Mouse (Mus musculus) CD4-positive helper T cell, adult 2 months (primary cell): ENCODE data around the gene Actr8.

Experiments used
- DNase-seq: peaks from one replicate; pipeline ENCODE4 v3.0.0-alpha.2; 2012; ENCODE audit warnings: low read depth, missing footprints, low spot score

Gene Actr8

DNA sequence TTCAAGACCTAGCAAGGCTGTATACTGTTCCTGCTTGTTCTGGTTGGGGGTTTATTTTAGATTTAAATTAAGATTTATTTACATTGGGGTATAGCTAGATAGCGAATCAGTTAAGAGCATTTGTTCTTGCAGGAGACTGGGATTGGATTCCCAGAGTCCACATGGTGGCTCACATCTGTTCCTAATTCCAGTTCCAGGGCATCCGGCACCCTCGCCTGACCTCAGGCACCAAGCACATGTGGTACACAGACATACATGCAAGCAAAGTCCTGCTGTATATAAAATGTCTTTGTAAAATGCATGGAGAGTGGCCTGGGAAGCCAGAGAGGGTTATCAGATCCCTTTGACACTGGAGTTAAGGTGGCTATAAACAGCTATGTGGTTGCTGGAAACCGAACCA lies 16.8 kb downstream of the Actr8 start:
- DNase-seq = no peak

DNA sequence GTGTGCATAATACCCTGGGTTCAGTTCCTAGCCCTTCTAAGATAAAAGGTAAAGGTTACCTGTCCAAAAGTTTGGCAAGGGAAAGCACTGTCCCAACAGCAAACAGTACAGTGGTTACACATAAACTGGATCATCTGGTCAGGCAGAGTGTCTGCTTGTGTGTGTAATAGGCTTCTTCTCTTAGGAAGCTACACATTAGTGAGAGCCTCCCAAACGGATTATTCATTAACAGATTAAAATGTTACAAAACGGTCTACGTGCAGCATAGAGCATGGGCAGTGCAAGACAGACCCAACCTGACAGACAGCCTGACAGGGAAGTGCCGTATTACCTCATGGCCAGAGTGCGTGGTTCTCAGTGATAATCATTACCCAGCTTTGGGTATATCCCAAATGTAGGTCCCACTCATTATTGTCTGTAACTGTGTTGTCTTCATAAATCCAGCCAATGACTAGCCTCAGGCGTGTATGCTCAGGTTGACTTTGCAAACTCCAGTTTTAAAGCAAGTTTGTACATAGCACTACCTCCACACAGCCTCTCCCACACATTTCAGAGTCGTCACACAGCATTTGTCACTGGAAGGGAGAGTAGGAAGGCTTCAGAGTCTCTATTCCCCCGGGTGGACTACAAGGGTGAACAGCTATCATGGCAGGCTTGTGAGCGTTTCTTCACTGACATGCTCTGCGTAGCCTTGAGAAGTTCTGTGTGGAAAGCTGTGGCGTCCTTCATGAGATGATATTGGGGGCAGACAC lies 18.0 kb downstream of the Actr8 start:
- no peak for DNase-seq

DNA sequence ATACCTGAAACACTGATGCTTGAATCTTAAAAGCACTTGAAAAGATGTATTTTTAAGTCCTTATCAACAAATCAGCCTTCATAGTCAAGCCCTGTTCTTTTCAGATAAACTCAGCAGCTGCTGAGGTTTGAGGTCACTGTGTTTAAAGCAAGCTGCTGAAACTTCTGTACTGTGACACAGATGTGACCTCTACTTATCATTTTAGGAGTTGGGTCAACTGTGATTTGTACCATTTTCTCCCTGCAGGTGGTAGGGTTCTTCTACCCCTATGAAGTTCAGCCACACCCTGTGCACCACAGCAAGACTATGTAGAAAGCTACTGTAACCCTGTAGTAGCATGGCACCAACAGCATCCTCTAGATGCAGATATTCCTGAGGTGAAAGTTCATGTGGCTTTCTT lies 19.2 kb downstream of the Actr8 start:
- no peak for DNase-seq

DNA sequence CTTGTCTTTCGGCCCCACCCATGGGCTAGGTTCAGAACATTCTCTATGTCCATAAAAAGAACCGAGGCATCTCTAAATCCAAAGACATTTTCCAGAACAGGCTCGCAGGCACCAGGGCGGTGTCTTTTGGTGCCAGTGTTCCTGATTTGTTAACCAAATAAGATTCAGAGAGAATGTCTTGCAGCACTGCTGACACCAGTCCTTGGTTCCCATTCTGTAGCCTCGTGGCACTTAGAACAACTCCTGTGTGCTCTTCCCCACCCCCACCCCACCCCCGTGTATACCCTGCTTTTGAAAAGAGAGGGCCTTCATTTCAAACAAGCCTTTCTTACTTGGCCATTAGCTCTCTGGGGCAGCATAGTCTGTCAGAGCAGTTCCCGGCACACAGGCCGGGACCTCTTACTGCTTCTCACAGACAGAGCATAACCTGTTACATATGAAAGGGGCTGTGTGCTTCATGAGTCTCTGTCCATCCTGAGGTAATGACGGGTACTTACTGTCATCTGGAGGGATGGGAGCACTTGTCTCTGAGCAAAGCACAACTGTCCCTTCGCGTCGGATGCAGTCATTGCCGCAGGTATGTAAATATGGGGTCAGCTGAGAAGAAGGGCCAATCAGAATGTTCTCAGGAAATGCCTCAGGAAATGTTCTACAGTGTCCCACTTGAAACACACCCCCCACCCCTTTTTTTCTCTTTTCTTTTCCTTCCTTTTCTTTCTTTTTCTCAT lies 20.8 kb downstream of the Actr8 start:
- DNase-seq = no peak

DNA sequence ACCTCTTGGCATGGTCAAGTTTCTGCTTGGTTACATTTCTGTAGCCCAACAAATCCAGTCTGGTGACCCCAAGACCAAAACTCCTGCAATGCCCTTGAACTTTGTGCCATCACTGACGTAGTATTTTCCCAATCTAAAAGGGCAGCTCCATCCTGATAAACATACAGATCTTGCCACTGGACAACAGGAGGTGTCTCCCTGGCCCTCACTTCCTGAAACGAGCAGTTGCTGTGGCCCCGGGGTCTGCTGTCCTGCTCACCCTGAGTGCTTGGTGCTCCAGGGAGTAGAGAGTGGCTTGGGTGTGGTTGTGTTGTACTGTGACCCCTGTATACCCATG lies 21.3 kb downstream of the Actr8 start:
- DNase-seq = no peak

DNA sequence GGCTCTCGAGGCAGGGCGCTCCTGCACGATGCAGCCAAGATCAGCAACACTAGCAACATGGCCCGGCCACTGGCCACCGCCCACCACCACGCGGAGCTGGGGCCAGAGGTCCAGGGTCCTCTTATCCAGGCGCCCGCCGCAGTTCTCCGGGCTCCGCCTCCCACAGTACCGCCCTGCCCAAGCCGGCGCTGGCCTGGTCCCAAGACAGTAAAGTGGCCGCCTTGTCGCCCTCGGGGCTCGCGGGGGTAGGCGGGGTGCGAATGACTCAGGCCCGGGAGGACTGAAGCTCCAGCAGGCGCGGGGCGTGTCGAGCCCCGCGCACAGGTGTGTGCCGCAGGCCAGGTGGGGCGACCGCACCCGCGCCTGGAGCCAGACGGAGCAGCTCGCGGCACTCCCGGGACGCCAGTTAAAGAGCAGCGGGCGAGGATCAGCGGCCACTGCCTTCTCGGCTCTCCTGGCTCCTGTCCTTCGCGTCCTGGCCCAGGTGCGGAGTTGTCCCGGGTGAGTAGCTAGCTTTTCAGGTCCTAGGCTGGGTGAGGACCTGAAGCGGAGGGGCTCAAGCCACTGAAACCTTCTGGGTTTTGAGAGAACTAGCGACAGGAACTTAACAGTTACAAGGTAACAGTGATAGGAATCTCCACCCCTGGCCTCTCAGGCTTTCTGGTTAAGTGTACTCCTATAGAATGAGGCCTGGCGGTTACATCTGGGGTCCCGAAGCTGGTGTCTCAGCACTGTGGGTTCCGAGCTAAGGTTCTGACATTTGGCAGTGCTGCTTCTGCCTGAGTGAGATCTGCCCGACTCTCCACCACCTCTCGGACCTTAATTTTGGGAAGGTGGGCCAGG lies 30.8 kb downstream of the Actr8 start, which contains the start of the genes Il17rb and Chdh:
Gene Il17rb (minus strand): TSS at position 164 of the 843 bp plus-strand sequence.
Gene Chdh (plus strand): TSS at position 291 of the 843 bp plus-strand sequence.
- DNase-seq = peak; percentile 44

DNA sequence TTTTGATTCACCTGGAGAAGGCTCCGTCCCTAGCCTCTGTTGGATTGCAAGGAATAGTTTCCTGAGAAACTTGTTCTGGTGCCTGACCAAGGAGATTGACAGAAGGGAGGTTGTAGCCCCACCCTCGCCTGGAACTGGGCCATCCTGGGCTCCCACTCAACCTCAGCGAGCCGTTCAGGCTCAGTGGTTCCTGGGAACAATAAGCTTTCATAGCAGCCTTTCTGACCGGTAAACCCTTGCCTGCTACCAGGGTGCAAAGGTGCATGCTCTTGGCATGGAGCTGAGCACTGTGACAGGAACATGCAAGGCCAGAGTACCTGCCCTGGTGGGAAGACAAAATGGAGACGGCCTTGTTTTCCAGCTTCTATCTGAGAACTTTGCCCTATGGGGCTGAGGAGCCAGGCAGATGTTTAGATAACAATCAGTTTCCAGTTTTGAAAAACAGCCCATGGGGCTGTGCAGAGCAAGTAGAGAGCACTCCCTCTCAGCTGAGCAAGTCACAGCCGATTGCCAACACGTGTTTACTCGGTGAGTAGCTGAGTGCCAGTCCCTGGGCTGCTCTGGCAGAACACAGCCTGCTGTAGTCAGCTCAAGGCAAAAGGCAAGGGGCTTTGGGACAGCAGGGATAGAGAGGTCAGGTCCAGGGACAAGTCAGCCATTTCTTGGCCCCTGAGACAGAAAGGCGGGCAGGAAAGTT lies 31.9 kb downstream of the Actr8 start:
- DNase-seq = peak; percentile 32

DNA sequence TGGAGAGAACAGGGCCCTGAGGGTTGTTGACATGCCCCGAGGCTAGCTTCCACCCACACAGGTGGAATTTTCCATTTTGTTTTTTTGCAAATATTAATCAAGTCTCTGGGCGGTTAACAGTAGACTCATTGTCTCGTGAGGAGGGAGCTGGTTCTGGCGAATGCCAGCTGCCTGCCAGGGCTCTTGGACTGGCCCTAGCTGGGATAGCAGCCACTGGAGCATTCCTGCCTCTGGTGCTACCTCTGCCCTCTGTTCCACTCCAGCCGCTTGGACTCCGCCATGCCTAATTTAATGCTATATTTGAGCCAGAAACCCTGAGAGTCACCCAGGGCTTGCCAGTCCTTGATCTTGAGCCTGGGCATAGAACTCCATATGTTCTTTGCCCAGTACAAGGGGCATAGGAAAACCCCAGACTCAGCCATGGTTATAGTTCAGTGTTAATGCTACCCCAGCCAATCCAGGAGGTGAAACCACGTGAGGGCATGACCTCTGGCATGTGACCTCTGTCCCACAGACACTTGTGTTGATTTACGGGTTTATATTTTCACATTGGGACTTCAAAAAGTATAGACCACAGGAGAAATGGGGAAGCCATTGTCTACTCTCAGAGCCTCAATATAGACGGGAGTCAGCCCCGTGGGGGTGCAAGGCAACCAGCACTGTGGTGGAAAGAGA lies 33.9 kb downstream of the Actr8 start:
- peak; percentile 26 for DNase-seq

DNA sequence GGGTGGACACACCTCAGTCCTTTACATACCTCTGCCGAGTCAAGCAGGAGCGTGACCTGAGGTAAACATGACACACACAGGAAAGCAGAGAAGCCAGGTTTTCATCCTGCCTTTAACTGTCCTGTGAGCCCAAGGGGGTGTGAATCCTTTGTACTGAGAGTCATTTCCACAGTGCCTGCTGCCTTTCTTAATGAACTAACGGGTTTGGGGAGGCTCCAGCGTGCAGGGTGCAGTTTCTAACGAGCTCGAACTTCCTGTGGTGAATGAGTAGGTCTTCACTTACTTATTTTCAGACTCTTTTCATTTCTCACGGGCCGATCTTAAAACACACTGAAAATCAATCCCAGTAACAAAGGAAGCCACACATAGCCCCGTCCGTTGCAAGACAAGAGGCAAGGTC lies 36.4 kb downstream of the Actr8 start:
- peak; percentile 51 for DNase-seq

DNA sequence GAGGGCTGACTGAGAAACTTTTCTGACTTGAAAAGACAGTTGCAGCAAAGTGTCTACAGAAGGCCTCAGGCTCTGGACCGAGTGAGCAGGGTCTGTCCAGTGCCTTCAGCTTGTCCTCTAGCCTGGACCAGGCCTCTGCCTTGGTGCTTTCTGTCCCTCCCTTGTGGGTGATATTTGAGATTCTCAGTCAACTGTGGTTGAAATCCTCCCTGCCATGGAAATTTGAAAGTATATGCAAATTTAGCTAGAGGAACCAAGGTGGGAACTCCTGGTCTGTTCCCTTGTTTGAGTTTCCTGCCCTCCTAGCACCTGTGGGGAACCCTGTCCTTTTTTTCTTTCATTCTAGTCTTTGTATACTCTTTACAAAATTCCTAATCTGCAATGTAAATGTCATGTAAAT lies 36.9 kb downstream of the Actr8 start:
- no peak for DNase-seq

DNA sequence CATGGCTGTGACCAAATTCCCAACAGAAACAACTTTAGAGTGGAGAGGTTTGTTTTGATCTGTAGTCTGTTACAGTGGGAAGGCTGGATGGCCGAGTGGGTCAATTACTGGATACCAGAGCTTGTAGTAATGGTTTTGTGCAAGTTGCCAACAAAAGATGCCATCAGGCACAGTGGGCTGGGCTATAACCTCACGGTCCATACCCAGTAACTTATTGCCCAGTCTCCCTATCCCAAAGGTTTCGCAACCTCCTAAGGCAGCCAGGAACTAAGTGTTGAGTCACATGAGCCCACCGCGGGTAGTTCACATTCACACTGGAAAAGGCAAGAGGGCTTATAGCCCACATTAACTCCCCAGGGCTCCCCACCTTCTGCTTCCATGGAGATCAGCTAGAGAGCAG lies 38.5 kb downstream of the Actr8 start:
- no peak for DNase-seq

DNA sequence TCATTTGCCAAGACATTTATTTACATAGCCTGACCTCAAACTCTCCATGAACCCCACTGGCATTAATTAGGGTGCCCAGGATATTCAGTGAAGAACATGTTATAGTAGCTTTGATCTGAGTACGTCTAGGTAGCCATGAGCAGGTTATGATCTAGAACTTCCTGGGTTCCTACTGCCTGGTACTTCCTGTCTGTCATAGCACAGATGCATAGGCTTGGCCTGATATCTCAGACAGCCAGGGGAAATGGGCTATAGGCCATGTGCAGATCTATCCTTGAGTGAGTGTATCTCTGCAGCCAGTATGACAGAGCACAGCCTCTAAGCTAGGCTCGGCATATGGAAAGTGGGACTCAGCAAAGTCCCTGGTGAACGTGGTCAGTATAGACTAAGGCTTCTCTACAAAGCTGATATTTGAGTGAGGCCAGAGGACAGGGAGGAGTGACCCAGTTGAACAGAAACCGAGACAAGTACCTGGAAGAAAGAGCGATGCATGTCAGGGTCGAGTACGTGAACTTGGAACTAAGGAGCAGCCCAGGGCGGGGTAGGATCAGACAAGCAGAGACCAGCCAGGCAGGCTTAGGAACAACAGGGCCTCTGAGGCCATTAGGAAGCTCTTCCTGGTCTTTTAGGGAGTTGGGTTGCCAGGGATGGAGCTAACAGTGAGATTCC lies 39.8 kb downstream of the Actr8 start:
- DNase-seq = no peak

DNA sequence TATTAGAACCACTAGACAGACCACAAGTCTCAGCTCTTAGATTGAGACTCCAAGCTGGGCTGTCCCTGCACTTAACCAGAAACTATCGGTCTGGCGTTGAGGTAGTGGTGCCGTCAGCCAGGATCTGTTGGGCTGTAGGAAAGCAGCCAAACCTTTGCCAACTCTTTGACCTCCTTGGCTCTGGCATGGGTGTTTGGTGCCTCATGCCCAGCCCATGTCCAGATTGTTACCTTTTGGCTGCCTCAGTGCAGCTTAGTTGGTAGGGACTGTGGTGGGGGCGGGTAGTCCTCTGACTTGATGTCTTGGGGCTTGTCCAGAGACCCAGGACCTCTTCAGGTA lies 40.3 kb downstream of the Actr8 start:
- DNase-seq = no peak

DNA sequence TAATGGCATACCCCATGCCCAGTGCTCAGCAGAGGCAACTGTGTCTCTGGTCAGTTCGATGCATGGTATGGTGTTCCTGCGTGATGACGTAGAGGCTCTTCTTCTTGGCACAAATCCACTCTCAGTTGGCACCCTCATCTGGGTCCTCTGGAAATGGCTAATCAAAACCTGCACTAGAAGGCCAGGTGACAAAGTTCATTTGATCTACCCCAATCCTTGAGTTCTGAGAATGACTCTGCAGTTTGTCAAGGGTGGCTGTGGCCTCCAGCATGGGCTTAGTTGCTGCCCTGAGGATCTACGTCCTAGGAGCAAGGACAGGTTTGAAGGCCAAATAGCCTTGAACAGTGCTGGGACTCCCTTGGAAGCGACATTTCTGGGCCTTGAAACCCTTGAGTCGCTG lies 40.7 kb downstream of the Actr8 start:
- DNase-seq = no peak

DNA sequence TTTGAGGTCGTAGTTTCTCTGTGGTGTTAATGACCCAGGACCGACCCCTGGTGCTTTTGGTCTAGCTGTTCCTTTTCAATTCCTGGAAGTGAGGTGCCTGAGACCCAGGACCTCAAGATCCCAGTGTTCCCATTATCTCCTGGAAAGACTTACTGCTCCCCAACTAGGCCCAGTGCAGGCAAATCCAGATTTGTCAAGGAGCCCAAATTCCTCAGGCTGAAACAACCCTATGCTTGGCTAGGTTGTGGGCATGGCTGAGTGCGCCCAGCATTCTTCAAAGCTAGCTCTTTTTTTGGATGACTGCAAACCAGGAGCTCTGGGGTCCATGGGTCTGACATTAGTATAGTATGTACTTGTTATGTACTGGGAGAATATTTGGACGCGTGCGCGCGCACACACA lies 41.2 kb downstream of the Actr8 start:
- DNase-seq = no peak

DNA sequence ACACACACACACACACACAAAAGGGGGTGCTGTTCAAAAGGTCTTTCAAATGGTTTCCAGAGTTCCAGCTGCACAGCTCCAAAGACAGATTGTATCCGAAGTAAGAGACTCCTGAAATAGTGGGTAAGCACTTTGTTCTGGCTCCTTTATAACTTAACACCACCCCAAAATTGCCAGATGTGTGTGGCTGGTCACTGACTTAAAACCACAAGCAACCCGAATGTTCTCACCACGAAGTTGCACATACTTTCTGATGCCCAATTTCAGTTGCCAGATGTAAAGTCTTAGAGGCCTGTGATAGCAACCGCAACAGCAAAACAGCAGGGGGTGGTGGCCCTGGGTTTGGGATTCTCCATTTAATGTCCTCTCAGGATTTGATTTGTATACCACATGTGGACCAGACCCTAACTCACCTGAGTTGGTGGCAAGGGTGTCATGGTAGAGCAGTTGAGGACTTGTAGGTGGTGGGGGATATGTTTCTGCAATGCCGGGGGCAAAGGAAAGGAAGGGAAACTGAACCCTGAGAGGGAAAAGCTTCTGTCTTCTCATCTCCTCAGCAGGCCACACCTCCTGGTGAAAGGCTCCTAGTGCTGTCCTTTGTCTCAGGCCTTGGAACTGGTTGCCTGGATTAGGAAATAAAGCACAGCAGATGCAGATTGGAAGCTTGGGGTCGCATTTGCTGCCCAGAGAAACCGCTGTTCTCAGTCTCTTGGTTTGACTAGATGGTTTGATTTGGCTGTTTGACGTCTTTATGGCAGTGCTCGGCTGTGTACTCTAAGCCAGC lies 41.8 kb downstream of the Actr8 start:
- no peak for DNase-seq

DNA sequence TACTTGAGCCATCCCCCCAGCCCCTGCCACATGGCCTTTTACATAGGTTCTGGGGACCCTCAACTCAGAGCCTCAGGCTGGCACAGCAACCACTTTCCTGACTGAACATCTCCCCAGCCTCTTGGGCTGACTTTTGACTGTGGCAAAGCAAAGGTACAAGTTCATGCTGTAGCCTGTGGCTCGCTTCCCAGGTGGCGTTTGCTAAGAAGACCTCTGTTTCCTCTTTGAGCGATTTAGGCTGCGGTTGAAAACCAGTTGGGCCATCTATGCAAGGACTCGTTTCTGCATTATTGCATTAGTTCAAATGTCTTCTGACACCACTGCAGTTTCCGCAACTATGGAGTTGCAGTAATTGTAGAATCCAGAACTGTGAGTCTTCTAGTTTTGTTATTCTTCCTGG lies 44.3 kb downstream of the Actr8 start:
- DNase-seq = no peak

DNA sequence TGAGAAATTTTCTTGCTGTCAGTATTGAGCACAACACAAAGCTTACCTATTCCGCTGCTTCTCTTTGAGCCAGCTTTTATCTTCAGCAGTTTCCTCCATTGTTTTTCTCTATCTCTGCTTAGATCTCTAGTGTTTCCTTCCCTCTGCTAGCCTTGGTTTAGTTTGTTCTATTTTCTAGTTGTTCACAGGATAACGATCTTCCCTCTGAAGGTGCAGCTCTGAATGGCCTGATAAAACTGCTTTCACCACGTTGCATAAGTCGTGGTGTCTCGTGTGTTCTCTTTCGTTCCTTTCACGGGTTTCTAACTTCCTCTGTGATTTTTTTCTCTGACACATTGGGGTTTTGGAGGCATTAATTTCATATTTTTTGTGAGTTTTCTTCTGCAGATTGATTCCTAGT lies 46.2 kb downstream of the Actr8 start:
- peak; percentile 72 for DNase-seq

DNA sequence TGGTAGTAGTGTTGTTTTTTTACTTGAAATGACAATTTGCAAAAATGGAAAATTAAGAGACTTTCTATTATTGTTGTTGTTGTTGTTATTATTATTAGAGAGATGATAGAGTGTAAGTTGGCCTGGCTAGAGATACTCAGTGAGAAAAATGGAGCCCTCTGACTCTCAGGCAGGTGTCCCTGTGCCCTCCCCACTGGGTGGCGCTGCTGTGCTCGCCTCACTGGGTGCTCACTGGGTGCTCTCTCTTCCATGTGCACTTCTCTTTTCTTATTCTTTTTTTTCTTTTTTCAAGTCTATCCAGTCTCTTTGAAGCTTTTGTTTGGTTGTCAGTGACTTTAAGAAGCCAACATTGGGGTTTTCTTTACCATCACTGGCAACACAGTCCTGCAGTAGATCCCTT lies 49.2 kb downstream of the Actr8 start:
- DNase-seq = peak; percentile 56

DNA sequence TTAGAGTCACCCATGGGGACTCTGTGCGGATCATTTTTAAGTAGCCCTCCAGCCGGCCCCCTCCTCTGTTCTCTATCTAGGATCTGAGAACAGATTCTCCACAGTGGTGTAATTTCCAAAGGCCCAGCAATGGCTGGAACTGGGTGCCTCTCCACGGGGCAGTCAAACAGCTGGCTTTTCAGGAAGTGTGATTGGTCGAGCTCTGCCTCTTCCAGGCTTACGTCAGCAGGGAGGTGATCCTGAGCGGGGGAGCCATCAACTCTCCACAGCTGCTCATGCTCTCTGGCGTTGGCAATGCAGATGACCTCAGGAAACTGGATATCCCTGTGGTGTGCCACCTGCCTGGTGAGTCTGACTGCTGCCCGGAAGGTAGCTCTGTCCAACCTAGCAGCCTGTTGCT lies 55.3 kb downstream of the Actr8 start:
- no peak for DNase-seq
